25 mouse cellular contexts compared by ENCODE assay signal in the genomic region with DNA sequence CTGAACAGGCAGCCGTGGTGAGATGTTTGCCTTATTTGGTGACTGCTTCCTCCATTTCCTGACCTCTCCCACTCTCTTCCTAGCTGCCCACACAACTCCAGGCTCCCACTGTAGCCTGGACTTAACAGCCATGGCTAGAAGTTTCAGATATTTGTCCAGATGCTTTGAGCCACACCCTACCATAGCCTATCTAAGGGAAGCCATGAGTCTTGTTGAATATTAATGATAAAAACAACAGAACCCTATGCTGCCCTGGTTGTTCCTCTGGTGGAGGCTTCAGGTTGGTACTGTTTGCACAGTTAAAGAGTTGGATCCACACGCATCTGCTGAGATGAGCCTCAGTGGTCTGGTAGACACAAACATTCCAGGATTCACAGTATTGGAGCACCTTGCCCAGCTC.
DNase-seq lines count a peak whose midpoint lies in the region; ATAC-seq and TF ChIP-seq lines count a peak whose summit lies in the region.
"Had no signal": no experiment of that assay in that cellular context is flagged by ENCODE, and none has a peak within 500 bp of the region (broad histone marks: within the 10 kb centered on the region; RNA-seq: fewer than 3 reads in every experiment).

No protein-coding gene starts in this region.

- TF ChIP-seq POLR2A in myocyte (IDR thresholded peaks at IDR 0.05; ENCODE audit: insufficient read length, low read depth), result no peak

- ATAC-seq in erythroid progenitor cell, adult 5-6 weeks (replicated peaks; ENCODE audit: low FRiP score, poor library complexity, severe bottlenecking), result peak; percentile 59; the same call in 1 of the 2 replicates
- ATAC-seq: activated CD4-positive, CD25-positive, alpha-beta regulatory T cell, adult 4 months; CD4-positive, CD25-positive, alpha-beta regulatory T cell, adult 4 months; forebrain, embryonic 14.5 days; forebrain, embryonic 16.5 days; Patski had no signal

- DNase-seq in heart, adult 11 months, result peak; percentile 36
- DNase-seq in heart, adult 18-20 months, result no peak
- no peak for DNase-seq in spleen, adult 12 weeks (ENCODE audit: low spot score)
- DNase-seq: adrenal gland, adult 8-10 months; adrenal gland, postnatal 14 days; adrenal gland, postnatal 36 days; B cell, adult 2 months; cerebellum, adult 11-12 months; cerebellum, adult 2 months; cerebellum, adult 9-10 months; cerebellum, postnatal 10 days; cerebellum, postnatal 25 days had no signal

- no peaks in the 10 kb centered on the region for H3K79me2 ChIP-seq in myocyte (ENCODE audit: control insufficient read depth, insufficient read depth)

- no peaks in the 10 kb centered on the region for H3K27me3 ChIP-seq in myocyte (ENCODE audit: control insufficient read depth, insufficient read depth, insufficient read length)
- H3K27me3 ChIP-seq: CH12.LX; embryonic facial prominence, embryonic 12.5 days; forebrain, embryonic 12.5 days; Patski had no signal

- no peak overlapping the region for H3K4me3 ChIP-seq in myocyte
- H3K4me3 ChIP-seq: embryonic facial prominence, embryonic 10.5 days; embryonic facial prominence, embryonic 12.5 days; forebrain, embryonic 10.5 days; forebrain, embryonic 12.5 days had no signal

- H3K4me2 ChIP-seq in myocyte (ENCODE audit: low read depth), result no peak overlapping the region
- H3K4me2 ChIP-seq: embryonic facial prominence, embryonic 12.5 days; forebrain, embryonic 12.5 days had no signal

- no peaks in the 10 kb centered on the region for H3K36me3 ChIP-seq in myocyte (ENCODE audit: control insufficient read depth, insufficient read depth)
- H3K36me3 ChIP-seq: embryonic facial prominence, embryonic 10.5 days; embryonic facial prominence, embryonic 12.5 days; forebrain, embryonic 10.5 days; forebrain, embryonic 12.5 days; G1E had no signal

- H3ac ChIP-seq in myocyte (ENCODE audit: control insufficient read depth, insufficient read length), result no peak overlapping the region

TF ChIP-seq in myocyte, 11 proteins besides CTCF, POLR2A, EP300 and RAD21:
- peak; percentile 22 for TF ChIP-seq SRF (IDR thresholded peaks at IDR 0.05; ENCODE audit: control insufficient read depth, insufficient read length, low read depth)
- TF ChIP-seq MYOD1 (IDR thresholded peaks at IDR 0.05; ENCODE audit: control insufficient read depth in 1 of 3, insufficient read length in 2 of 3, low read depth in 2 of 3), result no peak
- no peak for TF ChIP-seq USF1 (IDR thresholded peaks at IDR 0.05; ENCODE audit: low read depth)
- TF ChIP-seq TCF3 (IDR thresholded peaks at IDR 0.05; ENCODE audit: insufficient read length, low read depth), result no peak
- no peak for TF ChIP-seq REST (IDR thresholded peaks at IDR 0.05; ENCODE audit: insufficient read depth, insufficient read length)
TF ChIP-seq in myocyte: peak in this region for 1.
